Mouse (Mus musculus) ES-CJ7 (cell line): ENCODE measurements at regions not wholly inside any gene's neighbourhood (a gene's known extent, or its start where the extent isn't known, plus 50 kb on each side); places are given as distances from the start of the nearest gene placed in this dataset.

ENCODE experiments used
- DNase-seq: peaks from one replicate; pipeline ENCODE4 v3.0.0; 2011; ENCODE audit warnings: low read depth, low spot score

- no peak for DNase-seq
Measured at GRCm38 (mm10) chr6:138956461-138957072, 298.2 kb upstream of the Igbp1b start.

- no peak for DNase-seq
Measured at GRCm38 (mm10) chr6:138950888-138951287, 292.5 kb upstream of the Igbp1b start.

- DNase-seq = no peak
Measured at GRCm38 (mm10) chr6:138946632-138947031, 288.3 kb upstream of the Igbp1b start.

GRCm38 (mm10) chr6:138945432-138945831 lies 287.1 kb upstream of the Igbp1b start:
- DNase-seq = no peak

GRCm38 (mm10) chr6:138920161-138920560 lies 261.8 kb upstream of the Igbp1b start:
- no peak for DNase-seq

GRCm38 (mm10) chr6:138919531-138919930 lies 261.2 kb upstream of the Igbp1b start:
- no peak for DNase-seq

GRCm38 (mm10) chr6:138914981-138915380 lies 256.6 kb upstream of the Igbp1b start:
- peak; percentile 4 for DNase-seq

GRCm38 (mm10) chr6:138873610-138874009 lies 215.3 kb upstream of the Igbp1b start:
- DNase-seq = no peak

GRCm38 (mm10) chr6:138872495-138873415 lies 214.4 kb upstream of the Igbp1b start:
- DNase-seq = no peak

GRCm38 (mm10) chr6:138838043-138838442 lies 179.7 kb upstream of the Igbp1b start:
- DNase-seq = no peak

- DNase-seq = no peak
Measured at GRCm38 (mm10) chr6:138834876-138835275, 176.5 kb upstream of the Igbp1b start.

- DNase-seq = no peak
Measured at GRCm38 (mm10) chr6:138801835-138802234, 143.5 kb upstream of the Igbp1b start.

GRCm38 (mm10) chr6:138800836-138801740 lies 142.7 kb upstream of the Igbp1b start:
- DNase-seq = no peak

GRCm38 (mm10) chr6:138794706-138795105 lies 136.4 kb upstream of the Igbp1b start:
- no peak for DNase-seq

- DNase-seq = no peak
Measured at GRCm38 (mm10) chr6:138792802-138793201, 134.5 kb upstream of the Igbp1b start.

- no peak for DNase-seq
Measured at GRCm38 (mm10) chr6:138782907-138783306, 124.6 kb upstream of the Igbp1b start.

GRCm38 (mm10) chr6:138782470-138782869 lies 124.1 kb upstream of the Igbp1b start:
- DNase-seq = no peak

- no peak for DNase-seq
Measured at GRCm38 (mm10) chr6:138761991-138762390, 103.6 kb upstream of the Igbp1b start.

GRCm38 (mm10) chr6:138754955-138755303 lies 96.6 kb upstream of the Igbp1b start:
- DNase-seq = no peak

- DNase-seq = no peak
Measured at GRCm38 (mm10) chr6:138754302-138754954, 96.1 kb upstream of the Igbp1b start.

- DNase-seq = no peak
Measured at GRCm38 (mm10) chr6:138717698-138718097, 59.4 kb upstream of the Igbp1b start.
